Mouse (Mus musculus) midbrain, embryonic 11.5 days (tissue): Measurements from ENCODE around the gene Chst3. TPM values are rescaled to one million over a fixed set of nuclear protein-coding genes. Genes with fewer than 3 reads are reported as not detected.

Experiments used
- ATAC-seq: fragments of 200-750 bp; cut with Nextera tagmentation; 2 replicates; pipeline ENCODE4 v1.8.0; 2017; ENCODE audit warnings: moderate TSS enrichment, moderate library complexity; ENCODE audit not compliant: low FRiP score
- DNase-seq: peaks from one replicate; pipeline ENCODE4 v3.0.0; 2015; ENCODE audit warnings: low spot score; ENCODE audit errors: missing footprints
- H3K27ac ChIP-seq: fragments of 300-500 bp; sonication (generic); 2 replicates; pipeline ENCODE4 v1.5.1; 2014; ENCODE audit warnings: low read depth, low read length
- H3K27me3 ChIP-seq: fragments of 300-500 bp; sonication (generic); 2 replicates; pipeline ENCODE4 v1.6.1; 2014; ENCODE audit warnings: mild to moderate bottlenecking, low read length, moderate library complexity, mixed read lengths; ENCODE audit not compliant: control insufficient read depth, insufficient read depth
- H3K36me3 ChIP-seq: fragments of 300-500 bp; sonication (generic); 2 replicates; pipeline ENCODE4 v1.6.1; 2014; ENCODE audit warnings: mild to moderate bottlenecking, low read length, moderate library complexity, mixed read lengths; ENCODE audit not compliant: control insufficient read depth, insufficient read depth
- H3K4me1 ChIP-seq: fragments of 300-500 bp; sonication (generic); 2 replicates; pipeline ENCODE4 v1.6.1; 2014; ENCODE audit warnings: low read length; ENCODE audit not compliant: control insufficient read depth, insufficient read depth
- H3K4me2 ChIP-seq: fragments of 300-500 bp; sonication (generic); 2 replicates; pipeline ENCODE4 v1.6.1; 2014; ENCODE audit warnings: mild to moderate bottlenecking, moderate library complexity
- H3K4me3 ChIP-seq: fragments of 300-500 bp; sonication (generic); 2 replicates; pipeline ENCODE4 v1.5.1; 2014; ENCODE audit warnings: low read depth, low read length
- H3K9ac ChIP-seq: fragments of 300-500 bp; sonication (generic); 2 replicates; pipeline ENCODE4 v1.6.1; 2014; ENCODE audit warnings: low read length
- H3K9me3 ChIP-seq: fragments of 300-500 bp; sonication (generic); 2 replicates; pipeline ENCODE4 v1.6.1; 2016; ENCODE audit warnings: low read length; ENCODE audit not compliant: control insufficient read depth
- WGBS: fragments of 180-500 bp; shearing (Covaris S2); extraction: QIAGEN DNeasy Blood & Tissue Kit; methylation state at CpG from one replicate; pipeline ENCODE4 v1.1.7; 2014; 5-methylcytosine and 5-hydroxymethylcytosine counted together
- polyA plus RNA-seq: library from polyadenylated mRNA; unstranded; fragments of >200 nt; fragmentation: Nextera tagmentation; extraction: Ambion mirVana; gene quantifications from 2 replicates; pipeline ENCODE4 v1.2.1, GENCODE M21; 2014

Chst3 gene
- polyA plus RNA-seq, 1 experiment from 2014 or later, result 1.2 TPM

- WGBS, result 76% methylated on average over 2 of the region's 2 CpGs
These were observed 8.6 kb downstream of the Chst3 start for GRCm38 (mm10) chr10:60210468-60210867.

GRCm38 (mm10) chr10:60209237-60209636, 9.8 kb downstream of the Chst3 start:
- Histone ChIP-seq H3K4me3 (no peak overlapping the region), H3K9ac (no peak overlapping the region), H3K27me3 (no peaks in the 10 kb centered on the region), H3K4me1 (peaks cover 8% of the 10 kb centered on the region; the same call in 1 of the 2 replicates), H3K4me2 (no peak overlapping the region), H3K36me3 (no peaks in the 10 kb centered on the region), H3K27ac (no peak overlapping the region), H3K9me3 (no peaks in the 10 kb centered on the region)
- DNase-seq (peak; percentile 51), ATAC-seq (no peak)
- whole genome bisulfite sequencing, result 74% methylated on average over 5 of the region's 5 CpGs

More at GRCm38 (mm10) chr10:60210468-60210867, 8.6 kb downstream of the Chst3 start:
- H3K36me3 ChIP-seq, result no peaks in the 10 kb centered on the region
- ATAC-seq (no peak), DNase-seq (peak; percentile 41)
- no peaks in the 10 kb centered on the region for H3K27me3 ChIP-seq
- no peak overlapping the region for H3K4me2 ChIP-seq
- H3K4me3 ChIP-seq, result no peak overlapping the region
- H3K9ac ChIP-seq, result no peak overlapping the region
- H3K9me3 ChIP-seq, result no peaks in the 10 kb centered on the region
- H3K27ac ChIP-seq, result no peak overlapping the region
- peaks cover 8% of the 10 kb centered on the region; the same call in 1 of the 2 replicates for H3K4me1 ChIP-seq

GRCm38 (mm10) chr10:60207166-60207705, 11.8 kb downstream of the Chst3 start:
- H3K27ac ChIP-seq, result no peak overlapping the region
- no peak overlapping the region for H3K9ac ChIP-seq
- no peaks in the 10 kb centered on the region for H3K9me3 ChIP-seq
- 87% methylated on average over 8 of the region's 8 CpGs for WGBS
- H3K4me2 ChIP-seq, result no peak overlapping the region
- DNase-seq (no peak), ATAC-seq (no peak)
- H3K4me1 ChIP-seq, result peaks cover 9% of the 10 kb centered on the region
- no peaks in the 10 kb centered on the region for H3K27me3 ChIP-seq
- H3K36me3 ChIP-seq, result no peaks in the 10 kb centered on the region
- no peak overlapping the region for H3K4me3 ChIP-seq

- Histone ChIP-seq H3K4me1 (peaks cover 9% of the 10 kb centered on the region), H3K4me3 (no peak overlapping the region)
- 83% methylated on average over 9 of the region's 9 CpGs for WGBS
These were observed 13.3 kb downstream of the Chst3 start for GRCm38 (mm10) chr10:60205601-60206241.

GRCm38 (mm10) chr10:60202785-60203184, 16.3 kb downstream of the Chst3 start:
- peak; percentile 89 for DNase-seq
- no peaks in the 10 kb centered on the region for H3K36me3 ChIP-seq
- 5% methylated on average over 5 of the region's 5 CpGs for WGBS
- H3K27me3 ChIP-seq, result no peaks in the 10 kb centered on the region
- H3K4me1 ChIP-seq, result peaks cover 9% of the 10 kb centered on the region
- peak overlapping the region; percentile 6; the same call in 1 of the 2 replicates for H3K4me2 ChIP-seq
- peak; percentile 90 for ATAC-seq
- H3K27ac ChIP-seq, result peak overlapping the region; percentile 87
- no peak overlapping the region for H3K4me3 ChIP-seq
- no peaks in the 10 kb centered on the region for H3K9me3 ChIP-seq
- H3K9ac ChIP-seq, result peak overlapping the region; percentile 20; the same call in 1 of the 2 replicates

More at GRCm38 (mm10) chr10:60205601-60206241, 13.3 kb downstream of the Chst3 start:
- ATAC-seq (no peak), DNase-seq (no peak)
- Histone ChIP-seq H3K36me3 (no peaks in the 10 kb centered on the region), H3K9me3 (no peaks in the 10 kb centered on the region), H3K4me2 (no peak overlapping the region), H3K27ac (no peak overlapping the region), H3K27me3 (no peaks in the 10 kb centered on the region), H3K9ac (no peak overlapping the region)

- H3K9ac ChIP-seq, result no peak overlapping the region
- H3K36me3 ChIP-seq, result no peaks in the 10 kb centered on the region
- no peak overlapping the region for H3K4me2 ChIP-seq
- H3K27ac ChIP-seq, result no peak overlapping the region
- H3K4me3 ChIP-seq, result no peak overlapping the region
- 79% methylated on average over 6 of the region's 6 CpGs for WGBS
- ATAC-seq, result no peak
- H3K27me3 ChIP-seq, result no peaks in the 10 kb centered on the region
- H3K4me1 ChIP-seq, result peaks cover 9% of the 10 kb centered on the region
- peak; percentile 66 for DNase-seq
- no peaks in the 10 kb centered on the region for H3K9me3 ChIP-seq
These were observed 18.1 kb downstream of the Chst3 start for GRCm38 (mm10) chr10:60200996-60201395.

GRCm38 (mm10) chr10:60199378-60199777, 19.7 kb downstream of the Chst3 start:
- H3K4me3 ChIP-seq, result no peak overlapping the region
- H3K36me3 ChIP-seq, result no peaks in the 10 kb centered on the region
- no peaks in the 10 kb centered on the region for H3K9me3 ChIP-seq
- H3K27me3 ChIP-seq, result no peaks in the 10 kb centered on the region
- no peak overlapping the region for H3K27ac ChIP-seq
- H3K4me2 ChIP-seq, result no peak overlapping the region
- ATAC-seq (no peak), DNase-seq (peak; percentile 53)
- WGBS, result 91% methylated on average over 6 of the region's 6 CpGs
- H3K9ac ChIP-seq, result no peak overlapping the region
- peaks cover 13% of the 10 kb centered on the region for H3K4me1 ChIP-seq

- H3K4me2 ChIP-seq, result no peak overlapping the region
- H3K27me3 ChIP-seq, result no peaks in the 10 kb centered on the region
- WGBS, result 91% methylated on average over 10 of the region's 10 CpGs
- H3K9ac ChIP-seq, result no peak overlapping the region
- ATAC-seq (no peak), DNase-seq (peak; percentile 64)
- H3K4me1 ChIP-seq, result peaks cover 18% of the 10 kb centered on the region
- H3K36me3 ChIP-seq, result no peaks in the 10 kb centered on the region
- H3K27ac ChIP-seq, result no peak overlapping the region
- H3K4me3 ChIP-seq, result no peak overlapping the region
- no peaks in the 10 kb centered on the region for H3K9me3 ChIP-seq
These were observed 21.6 kb downstream of the Chst3 start for GRCm38 (mm10) chr10:60197406-60197821.

- ATAC-seq (no peak), DNase-seq (peak; percentile 79)
- no peaks in the 10 kb centered on the region for H3K27me3 ChIP-seq
- H3K27ac ChIP-seq, result no peak overlapping the region
- no peak overlapping the region for H3K9ac ChIP-seq
- H3K4me3 ChIP-seq, result no peak overlapping the region
- no peak overlapping the region for H3K4me2 ChIP-seq
- H3K9me3 ChIP-seq, result no peaks in the 10 kb centered on the region
- WGBS, result 78% methylated on average over 5 of the region's 5 CpGs
- H3K36me3 ChIP-seq, result no peaks in the 10 kb centered on the region
- H3K4me1 ChIP-seq, result peaks cover 17% of the 10 kb centered on the region
These were observed 22.1 kb downstream of the Chst3 start for GRCm38 (mm10) chr10:60196971-60197370.
